9 mouse cellular contexts compared by ENCODE assay signal in the genomic region with DNA sequence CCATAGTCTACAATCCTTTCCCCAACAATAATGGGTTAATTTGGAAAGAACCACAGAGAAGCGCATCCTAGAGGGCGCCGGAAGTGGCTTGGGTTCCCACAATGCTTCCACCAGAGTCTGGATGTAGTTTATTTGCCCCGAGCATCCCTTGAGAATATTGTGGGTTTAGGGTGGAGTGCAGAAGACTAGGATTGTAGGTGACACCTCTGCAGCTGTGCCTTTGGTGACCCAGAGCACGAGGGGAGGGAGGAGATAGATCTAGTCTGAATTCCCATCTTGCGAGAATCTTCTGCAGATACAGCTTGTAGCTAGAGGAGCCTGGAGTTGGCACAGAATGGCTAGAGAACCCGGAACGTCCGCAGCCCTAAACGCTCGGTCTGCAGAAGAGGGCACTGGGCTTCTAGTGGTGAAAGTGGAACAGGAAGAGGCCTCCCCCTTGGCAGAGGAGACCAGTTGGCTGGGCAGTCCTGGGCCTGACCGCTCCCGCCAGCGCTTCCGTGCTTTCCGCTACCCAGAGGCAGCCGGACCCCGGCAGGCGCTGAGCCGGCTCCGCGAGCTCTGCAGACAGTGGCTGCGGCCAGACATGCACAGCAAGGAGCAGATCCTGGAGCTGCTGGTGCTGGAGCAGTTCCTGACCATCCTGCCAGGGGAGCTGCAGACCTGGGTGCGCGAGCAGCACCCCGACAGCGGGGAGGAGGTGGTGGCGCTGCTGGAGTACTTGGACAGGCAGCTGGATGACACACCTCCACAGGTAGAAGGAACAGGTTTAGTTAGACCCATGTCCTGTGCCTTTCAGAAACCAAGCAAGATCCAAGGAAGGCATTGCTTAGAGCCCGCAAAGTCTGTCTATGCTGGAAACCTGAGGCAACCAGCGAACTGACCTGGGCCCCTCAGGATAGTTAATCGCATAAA. TPM values are rescaled to one million over a fixed set of nuclear protein-coding genes. Genes with fewer than 3 reads are reported as not detected.
DNase-seq lines count a peak whose midpoint lies in the region; ATAC-seq and TF ChIP-seq lines count a peak whose summit lies in the region.
"Not testable (repeated sequence)": the region's sequence is repeated elsewhere in the genome, so short reads cannot be mapped to it uniquely, and the experiment has no call there.
"Had no signal": no experiment of that assay in that cellular context is flagged by ENCODE, and none has a peak within 500 bp of the region (broad histone marks: within the 10 kb centered on the region; RNA-seq: fewer than 3 reads in every experiment).

Gene Zkscan4, plus strand, starts transcription at position 149 of the 912 bp plus-strand sequence.
Gene Gm10065, minus strand, starts transcription at position 683 of the 912 bp plus-strand sequence.

- peak within 1 kb of the TSS; percentile 75 for H3K9ac ChIP-seq in forebrain, embryonic 14.5 days (ENCODE audit: low read length)
- peak within 1 kb of the TSS; percentile 64 for H3K9ac ChIP-seq in heart, embryonic 15.5 days
- H3K9ac ChIP-seq in kidney, postnatal 0 days (ENCODE audit: low read depth, low read length) = peak within 1 kb of the TSS; percentile 64; the same call in 1 of the 2 replicates
- peak within 1 kb of the TSS; percentile 60 for H3K9ac ChIP-seq in limb, embryonic 14.5 days (ENCODE audit: low read depth, low read length, severe bottlenecking)
- peak within 1 kb of the TSS; percentile 62 for H3K9ac ChIP-seq in midbrain, embryonic 12.5 days (replicated peaks)

- peak within 1 kb of the TSS; percentile 56 for H3K4me2 ChIP-seq in forebrain, embryonic 14.5 days (ENCODE audit: low read length)
- H3K4me2 ChIP-seq in heart, embryonic 15.5 days = peak within 1 kb of the TSS; percentile 71
- H3K4me2 ChIP-seq in kidney, postnatal 0 days (ENCODE audit: low read length) = peak within 1 kb of the TSS; percentile 74
- peak within 1 kb of the TSS; percentile 55 for H3K4me2 ChIP-seq in limb, embryonic 14.5 days (replicated peaks; ENCODE audit: low read depth, low read length, severe bottlenecking)
- H3K4me2 ChIP-seq in midbrain, embryonic 12.5 days (replicated peaks) = peak within 1 kb of the TSS; percentile 63

- not testable (repeated sequence) for H3K36me3 ChIP-seq in forebrain, embryonic 14.5 days (ENCODE audit: control insufficient read depth, insufficient read depth, low read length); heart, embryonic 15.5 days; kidney, postnatal 0 days (ENCODE audit: insufficient read depth, low read length); limb, embryonic 14.5 days (ENCODE audit: control insufficient read depth, insufficient read depth, low read length); midbrain, embryonic 12.5 days

- peak within 1 kb of the TSS; percentile 72 for H3K27ac ChIP-seq in forebrain, embryonic 14.5 days (ENCODE audit: low read depth, low read length)
- peak within 1 kb of the TSS; percentile 79 for H3K27ac ChIP-seq in heart, embryonic 15.5 days
- peak within 1 kb of the TSS; percentile 88 for H3K27ac ChIP-seq in kidney, postnatal 0 days
- H3K27ac ChIP-seq in limb, embryonic 14.5 days (replicated peaks; ENCODE audit: low read depth, low read length) = peak within 1 kb of the TSS; percentile 71
- H3K27ac ChIP-seq in midbrain, embryonic 12.5 days (replicated peaks) = peak within 1 kb of the TSS; percentile 56; the same call in 1 of the 2 replicates

- not testable (repeated sequence) for H3K27me3 ChIP-seq in forebrain, embryonic 14.5 days (replicated peaks; ENCODE audit: control insufficient read depth, insufficient read depth, low read length); heart, embryonic 15.5 days; kidney, postnatal 0 days (ENCODE audit: insufficient read depth, low read length); limb, embryonic 14.5 days (ENCODE audit: control insufficient read depth, insufficient read depth, low read length); midbrain, embryonic 12.5 days

- H3K4me3 ChIP-seq in forebrain, embryonic 14.5 days (ENCODE audit: low read depth, low read length) = peak within 1 kb of the TSS; percentile 62
- peak within 1 kb of the TSS; percentile 60 for H3K4me3 ChIP-seq in heart, embryonic 15.5 days
- peak within 1 kb of the TSS; percentile 60 for H3K4me3 ChIP-seq in kidney, postnatal 0 days (replicated peaks; ENCODE audit: low read depth, low read length)
- peak within 1 kb of the TSS; percentile 50 for H3K4me3 ChIP-seq in limb, embryonic 14.5 days (replicated peaks; ENCODE audit: low read length)
- H3K4me3 ChIP-seq in midbrain, embryonic 12.5 days = peak within 1 kb of the TSS; percentile 60

- H3K4me1 ChIP-seq in forebrain, embryonic 14.5 days (ENCODE audit: control insufficient read depth, insufficient read depth, low read length); heart, embryonic 15.5 days (replicated peaks); kidney, postnatal 0 days (replicated peaks; ENCODE audit: insufficient read depth, low read length); limb, embryonic 14.5 days (ENCODE audit: control insufficient read depth, insufficient read depth, low read length): not testable (repeated sequence)
- peaks cover 12% of the 10 kb centered on the region for H3K4me1 ChIP-seq in midbrain, embryonic 12.5 days

- peak; percentile 27; the same call in 1 of the 2 replicates for TF ChIP-seq CTCF in kidney, postnatal 0 days (IDR thresholded peaks at IDR 0.05; ENCODE audit: low read depth)

- DNase-seq in CD4-positive helper T cell, adult 2 months (ENCODE audit: low read depth, low spot score) = peak; percentile 5
- DNase-seq in cerebellum, adult 18-20 months = peak; percentile 78 to 81
- peak; percentile 89 for DNase-seq in forebrain, embryonic 14.5 days (ENCODE audit: low spot score)
- DNase-seq in kidney, postnatal 0 days (ENCODE audit: low spot score) = peak; percentile 88
- DNase-seq in limb, embryonic 14.5 days (ENCODE audit: low spot score) = peak; percentile 89
- DNase-seq in skeletal muscle tissue, adult 2 months (ENCODE audit: low read depth, low spot score) = peak; percentile 38

- not testable (repeated sequence) for H3K9me3 ChIP-seq in forebrain, embryonic 14.5 days (replicated peaks; ENCODE audit: control insufficient read depth, low read length); heart, embryonic 15.5 days (replicated peaks); kidney, postnatal 0 days (replicated peaks; ENCODE audit: low read length); limb, embryonic 14.5 days (ENCODE audit: control insufficient read depth, low read length); midbrain, embryonic 12.5 days

- 2% methylated on average over 31 of the region's 31 CpGs for WGBS in forebrain, embryonic 14.5 days
- WGBS in heart, embryonic 15.5 days = 3% methylated on average over 31 of the region's 31 CpGs
- WGBS in kidney, postnatal 0 days = 3% methylated on average over 28 of the region's 31 CpGs
- WGBS in limb, embryonic 14.5 days = 3% methylated on average over 22 of the region's 31 CpGs
- WGBS in midbrain, embryonic 12.5 days = 3% methylated on average over 31 of the region's 31 CpGs

- ATAC-seq in forebrain, embryonic 14.5 days = peak; percentile 90
- ATAC-seq in heart, embryonic 15.5 days (replicated peaks; ENCODE audit: insufficient number of reproducible peaks, insufficient read depth, low FRiP score, low read depth) = peak; percentile 83
- ATAC-seq in kidney, postnatal 0 days (replicated peaks; ENCODE audit: low FRiP score, low read depth) = peak; percentile 85
- peak; percentile 81 for ATAC-seq in limb, embryonic 14.5 days (ENCODE audit: low FRiP score, low read depth)
- peak; percentile 84 for ATAC-seq in midbrain, embryonic 12.5 days (ENCODE audit: low FRiP score, low read depth)

- TF ChIP-seq POLR2A in limb, embryonic 14.5 days (IDR thresholded peaks at IDR 0.05; ENCODE audit: borderline replicate concordance, extremely low read depth, insufficient read depth, insufficient read length) = not testable (repeated sequence)

RNA-seq across cellular contexts. Expression of gene Zkscan4, which starts in this region (rescaled TPM):
- polyA plus RNA-seq in forebrain, embryonic 14.5 days (2014; fragmentation: Nextera tagmentation; extraction: Ambion mirVana) = 7.5 and 8.2 TPM in 2 replicates
- polyA plus RNA-seq in heart, embryonic 15.5 days (2015; fragmentation: Nextera tagmentation; extraction: Ambion mirVana) = 1.4 and 2.2 TPM in 2 replicates
- 4.0 and 4.3 TPM in 2 replicates for polyA plus RNA-seq in kidney, postnatal 0 days (2015; fragmentation: Nextera tagmentation; extraction: Ambion mirVana)
- polyA plus RNA-seq in limb, embryonic 14.5 days (2012; rRNA removed) = 1.8 and 2.2 TPM in 2 replicates
- polyA plus RNA-seq in limb, embryonic 14.5 days (2014; fragmentation: Nextera tagmentation; extraction: Ambion mirVana) = 2.9 and 3.8 TPM in 2 replicates
- polyA plus RNA-seq in midbrain, embryonic 12.5 days (2016; fragmentation: Nextera tagmentation; extraction: Ambion mirVana) = 6.8 and 7.4 TPM in 2 replicates
- polyA plus RNA-seq: CD4-positive, CD25-positive, alpha-beta regulatory T cell, adult 4 months had no signal

RNA-seq across cellular contexts. Expression of gene Gm10065, which starts in this region (rescaled TPM):
- polyA plus RNA-seq in forebrain, embryonic 14.5 days (2014; fragmentation: Nextera tagmentation; extraction: Ambion mirVana) = not detected in 2 replicates
- not detected in 2 replicates for polyA plus RNA-seq in heart, embryonic 15.5 days (2015; fragmentation: Nextera tagmentation; extraction: Ambion mirVana)
- polyA plus RNA-seq in kidney, postnatal 0 days (2015; fragmentation: Nextera tagmentation; extraction: Ambion mirVana) = not detected in 2 replicates
- polyA plus RNA-seq in limb, embryonic 14.5 days (2012; rRNA removed) = not detected in 2 replicates
- not detected in 2 replicates for polyA plus RNA-seq in limb, embryonic 14.5 days (2014; fragmentation: Nextera tagmentation; extraction: Ambion mirVana)
- polyA plus RNA-seq in midbrain, embryonic 12.5 days (2016; fragmentation: Nextera tagmentation; extraction: Ambion mirVana) = not detected in 2 replicates
- polyA plus RNA-seq: CD4-positive, CD25-positive, alpha-beta regulatory T cell, adult 4 months had no signal

Comparison
In these comparisons a context has a peak if more than half of its experiments do, and no peak if none do; other contexts are left out.
1. Peak in every context shown above with its lines: DNase-seq, ATAC-seq, H3K4me3 ChIP-seq and H3K27ac ChIP-seq.
2. DNase-seq: peak in every context shown above with its lines; median percentile 89 in forebrain, embryonic 14.5 days; 89 in limb, embryonic 14.5 days; 88 in kidney, postnatal 0 days; 80 in cerebellum, adult 18-20 months; 38 in skeletal muscle tissue, adult 2 months; 5 in CD4-positive helper T cell, adult 2 months.